ENCODE assay signal across 9 mouse cellular contexts in the genomic region with DNA sequence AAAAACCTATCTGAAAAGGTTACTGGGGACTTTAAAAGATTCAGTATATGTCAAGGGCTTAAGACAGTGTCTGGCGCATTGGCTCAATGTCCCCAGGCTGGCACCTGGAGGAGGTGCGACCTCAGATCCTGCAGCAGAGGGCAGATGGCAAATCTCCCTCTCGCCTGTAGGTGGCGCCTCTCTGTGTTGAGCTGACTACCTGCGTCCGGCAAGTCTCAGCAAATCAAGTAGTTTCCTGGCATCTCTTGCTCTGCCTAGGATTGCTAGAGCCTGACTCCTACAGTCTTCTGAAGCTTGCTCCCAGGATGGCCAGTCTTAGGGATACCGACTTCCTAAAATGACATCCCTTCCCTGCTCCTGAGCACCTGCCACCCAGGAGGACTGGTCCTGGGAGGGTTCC. TPM values are rescaled to one million over a fixed set of nuclear protein-coding genes. Genes with fewer than 3 reads are reported as not detected.
A peak's percentile ranks its signal among the peaks of the same experiment; 100 is the strongest.
DNase-seq lines count a peak whose midpoint lies in the region; ATAC-seq and TF ChIP-seq lines count a peak whose summit lies in the region.
"Had no signal": no experiment of that assay in that cellular context is flagged by ENCODE, and none has a peak within 500 bp of the region (broad histone marks: within the 10 kb centered on the region; RNA-seq: fewer than 3 reads in every experiment).

No protein-coding gene starts in this region.

- POLR2A ChIA-PET in Patski (lab: Charles Lee), result interaction anchor here (0.6 to 1.6 kb wide), 3 partner anchors 9 to 97 kb away, joined by 3 to 5 read pairs (median 4); no protein-coding TSS in a partner anchor

- TF ChIP-seq CTCF in Patski (IDR thresholded peaks at IDR 0.05), result peak; percentile 90

- intact Hi-C loops in left cerebral cortex, postnatal 25 days (cut with DNase I), result loop anchor here (5.0 kb wide), 1 partner anchor 99 kb away; no protein-coding TSS in a partner anchor

- 6% methylated on average over 7 of the region's 7 CpGs for WGBS in heart, embryonic 12.5 days
- 3% methylated on average over 7 of the region's 7 CpGs for WGBS in hindbrain, embryonic 14.5 days

- in situ Hi-C loops in Patski (cut with MboI; ENCODE audit: low pct_unique_long_range_greater_than_20kb), result no loop called here

- H3K9ac ChIP-seq in heart, embryonic 12.5 days, result no peak overlapping the region
- H3K9ac ChIP-seq in hindbrain, embryonic 14.5 days, result no peak overlapping the region
- H3K9ac ChIP-seq: limb, embryonic 15.5 days had no signal

- no peaks in the 10 kb centered on the region for H3K9me3 ChIP-seq in heart, embryonic 12.5 days (replicated peaks)
- no peaks in the 10 kb centered on the region for H3K9me3 ChIP-seq in hindbrain, embryonic 14.5 days (ENCODE audit: control insufficient read depth, low read length)
- H3K9me3 ChIP-seq: limb, embryonic 15.5 days had no signal

- no peak overlapping the region for H3K27ac ChIP-seq in heart, embryonic 12.5 days (ENCODE audit: poor library complexity, severe bottlenecking)
- H3K27ac ChIP-seq in hindbrain, embryonic 14.5 days, result peak overlapping the region; percentile 2; the same call in 1 of the 2 replicates
- H3K27ac ChIP-seq: limb, embryonic 15.5 days had no signal

- no peaks in the 10 kb centered on the region for H3K4me1 ChIP-seq in heart, embryonic 12.5 days (replicated peaks)
- 0 out of 2 replicates have a peak, but pooled peaks cover 6% of the 10 kb centered on the region for H3K4me1 ChIP-seq in hindbrain, embryonic 14.5 days (replicated peaks; ENCODE audit: control insufficient read depth, insufficient read depth, low read length)
- H3K4me1 ChIP-seq: limb, embryonic 15.5 days had no signal

- CTCF ChIA-PET in Patski (lab: Charles Lee), result interaction anchor here (0.7 to 2.1 kb wide), 11 partner anchors 9 to 127 kb away, joined by 3 to 11 read pairs (median 4); no protein-coding TSS in a partner anchor

- no peaks in the 10 kb centered on the region for H3K36me3 ChIP-seq in heart, embryonic 12.5 days
- no peaks in the 10 kb centered on the region for H3K36me3 ChIP-seq in hindbrain, embryonic 14.5 days (replicated peaks; ENCODE audit: control insufficient read depth, insufficient read depth)
- H3K36me3 ChIP-seq: limb, embryonic 15.5 days had no signal

- peak; percentile 92 for DNase-seq in heart, adult 11 months
- DNase-seq in Patski (ENCODE audit: low read depth, low spot score), result no peak
- DNase-seq in cerebellum, postnatal 14 days, result peak; percentile 70 to 77
- DNase-seq in hindbrain, embryonic 14.5 days (ENCODE audit: low spot score), result peak; percentile 66
- DNase-seq in left cerebral cortex, postnatal 25 days (ENCODE audit: low spot score in 2 of 2), result peak; percentile 37 to 44
- DNase-seq in naive thymus-derived CD4-positive, alpha-beta T cell, adult 2 months (ENCODE audit: low read depth), result peak; percentile 91
- peak; percentile 87 for DNase-seq in thymus, postnatal 0 days (ENCODE audit: low spot score)

- H3K27me3 ChIP-seq in heart, embryonic 12.5 days (replicated peaks), result peaks cover 47% of the 10 kb centered on the region
- no peaks in the 10 kb centered on the region for H3K27me3 ChIP-seq in Patski
- no peaks in the 10 kb centered on the region for H3K27me3 ChIP-seq in hindbrain, embryonic 14.5 days (ENCODE audit: control insufficient read depth, insufficient read depth, low read length)

- no peak overlapping the region for H3K4me3 ChIP-seq in heart, embryonic 12.5 days
- no peak overlapping the region for H3K4me3 ChIP-seq in hindbrain, embryonic 14.5 days (replicated peaks; ENCODE audit: low read length)
- H3K4me3 ChIP-seq: limb, embryonic 15.5 days had no signal

- ATAC-seq in heart, embryonic 12.5 days (ENCODE audit: insufficient number of reproducible peaks, low FRiP score), result no peak
- ATAC-seq in Patski, result no peak
- ATAC-seq in hindbrain, embryonic 14.5 days (ENCODE audit: low FRiP score), result no peak

- H3K4me2 ChIP-seq in heart, embryonic 12.5 days, result no peak overlapping the region
- no peak overlapping the region for H3K4me2 ChIP-seq in hindbrain, embryonic 14.5 days (replicated peaks)
- H3K4me2 ChIP-seq: limb, embryonic 15.5 days had no signal

RNA-seq across cellular contexts. Expression of gene Skap1, which starts 25.6 kb away (rescaled TPM):
- polyA plus RNA-seq in heart, embryonic 12.5 days (2016; fragmentation: Nextera tagmentation; extraction: Ambion mirVana), result 0.50 and 0.60 TPM in 2 replicates
- polyA plus RNA-seq in Patski (2021), result 0.59 TPM
- polyA plus RNA-seq in hindbrain, embryonic 14.5 days (2014; fragmentation: Nextera tagmentation; extraction: Ambion mirVana), result 7.3 and 10.3 TPM in 2 replicates
- 1 to 10 TPM; 1.3 to 1.9 TPM for total RNA-seq in left cerebral cortex, postnatal 25 days (2021)
- polyA plus RNA-seq in thymus, postnatal 0 days (2015; fragmentation: Nextera tagmentation; extraction: Ambion mirVana), result 376 and 450 TPM in 2 replicates

Comparison
In these comparisons a context has a peak if more than half of its experiments do, and no peak if none do; other contexts are left out.
1. RNA of gene Skap1, which starts 25.6 kb away (polyA plus RNA-seq): 376 to 450 TPM in thymus, postnatal 0 days; 7.3 to 10.3 TPM in hindbrain, embryonic 14.5 days, 0.59 TPM in Patski (single experiment) and 0.50 to 0.60 TPM in heart, embryonic 12.5 days; every median in the first group is over 10 times any median in the second.